Comparison of ENCODE assay signal across 20 mouse cellular contexts in genomic region chr4:132350123-132350740, GRCm38 (mm10). TPM values are rescaled to one million over a fixed set of nuclear protein-coding genes. Genes with fewer than 3 reads are reported as not detected.
A peak's percentile ranks its signal among the peaks of the same experiment; 100 is the strongest.
DNase-seq lines count a peak whose midpoint lies in the region; ATAC-seq and TF ChIP-seq lines count a peak whose summit lies in the region.
"Had no signal": no experiment of that assay in that cellular context is flagged by ENCODE, and none has a peak within 500 bp of the region (broad histone marks: within the 10 kb centered on the region; RNA-seq: fewer than 3 reads in every experiment).

No protein-coding gene starts in this region.

- peaks cover 13% of the 10 kb centered on the region for H3K4me1 ChIP-seq in intestine, embryonic 16.5 days (ENCODE audit: control insufficient read depth, insufficient read depth, low read length)
- no peaks in the 10 kb centered on the region for H3K4me1 ChIP-seq in intestine, postnatal 0 days (replicated peaks; ENCODE audit: control insufficient read depth, insufficient read depth, low read length)
- H3K4me1 ChIP-seq in testis, adult 2 months (ENCODE audit: control insufficient read depth, insufficient read depth, low read length) = peaks cover 4% of the 10 kb centered on the region

- intact Hi-C loops in heart, postnatal 14 days (cut with DNase I) = no loop called here

- H3K9ac ChIP-seq in intestine, embryonic 16.5 days (ENCODE audit: low read depth, low read length) = peak overlapping the region; percentile 16; the same call in 1 of the 2 replicates
- H3K9ac ChIP-seq in intestine, postnatal 0 days (ENCODE audit: low read depth, low read length) = no peak overlapping the region
- H3K9ac ChIP-seq: forebrain, embryonic 12.5 days; hindbrain, embryonic 14.5 days; intestine, embryonic 15.5 days; stomach, embryonic 15.5 days had no signal

- H3K27ac ChIP-seq in intestine, embryonic 16.5 days (ENCODE audit: low read length) = peak overlapping the region; percentile 20; the same call in 1 of the 2 replicates
- no peak overlapping the region for H3K27ac ChIP-seq in intestine, postnatal 0 days (ENCODE audit: low read depth, low read length)
- no peak overlapping the region for H3K27ac ChIP-seq in testis, adult 2 months (ENCODE audit: control insufficient read depth, insufficient read depth, low read depth, low read length)
- H3K27ac ChIP-seq: hindbrain, embryonic 14.5 days; layer of hippocampus, adult 2 months had no signal

- no peaks in the 10 kb centered on the region for H3K27me3 ChIP-seq in intestine, embryonic 16.5 days (replicated peaks; ENCODE audit: control insufficient read depth, insufficient read depth, low read length)
- no peaks in the 10 kb centered on the region for H3K27me3 ChIP-seq in intestine, postnatal 0 days (replicated peaks; ENCODE audit: control insufficient read depth, insufficient read depth, low read length)
- H3K27me3 ChIP-seq in testis, adult 2 months (ENCODE audit: control insufficient read depth, insufficient read depth, low read length) = no peaks in the 10 kb centered on the region
- H3K27me3 ChIP-seq: forebrain, embryonic 12.5 days; intestine, embryonic 15.5 days; megakaryocyte, embryonic 14.5 days; stomach, embryonic 15.5 days had no signal

- H3K36me3 ChIP-seq in intestine, embryonic 16.5 days (ENCODE audit: control insufficient read depth, insufficient read depth, low read length) = no peaks in the 10 kb centered on the region
- H3K36me3 ChIP-seq in intestine, postnatal 0 days (ENCODE audit: control insufficient read depth, insufficient read depth) = 0 out of 2 replicates have a peak, but pooled peaks cover 4% of the 10 kb centered on the region
- no peaks in the 10 kb centered on the region; the same call in 1 of the 2 replicates for H3K36me3 ChIP-seq in testis, adult 2 months (ENCODE audit: control insufficient read depth, insufficient read depth, low read length)

- no peak for TF ChIP-seq POLR2A in testis, adult 2 months (IDR thresholded peaks at IDR 0.05; ENCODE audit: control insufficient read depth, low read depth, low read length)

- no peak for TF ChIP-seq CTCF in intestine, postnatal 0 days (IDR thresholded peaks at IDR 0.05; ENCODE audit: low read depth)
- TF ChIP-seq CTCF in testis, adult 2 months (IDR thresholded peaks at IDR 0.05; ENCODE audit: control insufficient read depth, insufficient read depth, insufficient replicate concordance, low read depth, low read length) = no peak

- 51% methylated on average over 2 of the region's 2 CpGs for WGBS in intestine, embryonic 16.5 days
- 59% methylated on average over 2 of the region's 2 CpGs for WGBS in intestine, postnatal 0 days

- no peak overlapping the region for H3K4me3 ChIP-seq in intestine, embryonic 16.5 days (ENCODE audit: low read length)
- H3K4me3 ChIP-seq in intestine, postnatal 0 days (ENCODE audit: low read depth, low read length) = no peak overlapping the region
- H3K4me3 ChIP-seq in testis, adult 2 months (ENCODE audit: control insufficient read depth, low read depth, low read length) = peak overlapping the region; percentile 50; the same call in 1 of the 2 replicates
- H3K4me3 ChIP-seq: forebrain, embryonic 12.5 days; layer of hippocampus, adult 2 months; megakaryocyte, embryonic 14.5 days; stomach, embryonic 15.5 days had no signal

- no peak for ATAC-seq in intestine, embryonic 16.5 days
- ATAC-seq in intestine, postnatal 0 days = no peak
- ATAC-seq: intestine, embryonic 15.5 days had no signal

- no peak for DNase-seq in testis, postnatal 14 days (ENCODE audit: low spot score)
- peak; percentile 67 for DNase-seq in WW6 (ENCODE audit: low read depth, low spot score)
- no peak for DNase-seq in spleen, adult 12 weeks (ENCODE audit: low spot score)
- no peak for DNase-seq in heart, postnatal 14 days
- no peak for DNase-seq in cerebellum, postnatal 4 days (ENCODE audit: low spot score in 2 of 2)
- DNase-seq: cerebellum, postnatal 10 days; gastrocnemius, postnatal 36 days; kidney, postnatal 10 days; left cerebral cortex, postnatal 4 days; thymus, postnatal 14 days had no signal

- no peaks in the 10 kb centered on the region for H3K9me3 ChIP-seq in intestine, embryonic 16.5 days (ENCODE audit: control insufficient read depth, low read length)
- no peaks in the 10 kb centered on the region for H3K9me3 ChIP-seq in intestine, postnatal 0 days (ENCODE audit: control insufficient read depth)
- H3K9me3 ChIP-seq: forebrain, embryonic 12.5 days; intestine, embryonic 15.5 days; megakaryocyte, embryonic 14.5 days; stomach, embryonic 15.5 days had no signal

- no peak overlapping the region for H3K4me2 ChIP-seq in intestine, embryonic 16.5 days (ENCODE audit: low read depth, low read length)
- no peak overlapping the region for H3K4me2 ChIP-seq in intestine, postnatal 0 days (replicated peaks; ENCODE audit: low read depth)
- H3K4me2 ChIP-seq: forebrain, embryonic 12.5 days; heart, embryonic 11.5 days; hindbrain, embryonic 14.5 days; stomach, embryonic 15.5 days had no signal

RNA-seq across cellular contexts. Expression of gene Rcc1, which starts 3.2 kb away (rescaled TPM):
- 82.2 and 90.6 TPM in 2 replicates for polyA plus RNA-seq in intestine, embryonic 16.5 days (2015; fragmentation: Nextera tagmentation; extraction: Ambion mirVana)
- polyA plus RNA-seq in intestine, postnatal 0 days (2015; fragmentation: Nextera tagmentation; extraction: Ambion mirVana) = 47.4 and 48.7 TPM in 2 replicates
- polyA plus RNA-seq in testis, adult 2 months (2012; rRNA removed) = 179 and 185 TPM in 2 replicates
- 10 to 100 TPM in 1 of 2 experiments, 1 to 10 TPM in 1; 9.5 to 13.3 TPM for total RNA-seq in heart, postnatal 14 days (2021)

RNA-seq across cellular contexts. Expression of gene Trnau1ap, which starts 20.9 kb away (rescaled TPM):
- polyA plus RNA-seq in intestine, embryonic 16.5 days (2015; fragmentation: Nextera tagmentation; extraction: Ambion mirVana) = 79.6 and 81.1 TPM in 2 replicates
- 80.1 and 84.1 TPM in 2 replicates for polyA plus RNA-seq in intestine, postnatal 0 days (2015; fragmentation: Nextera tagmentation; extraction: Ambion mirVana)
- 5.1 and 6.0 TPM in 2 replicates for polyA plus RNA-seq in testis, adult 2 months (2012; rRNA removed)
- total RNA-seq in heart, postnatal 14 days (2021) = 10 to 100 TPM; 21.6 to 24.6 TPM

RNA-seq across cellular contexts. Expression of gene Rab42, which starts 47.0 kb away (rescaled TPM):
- 5.3 and 7.8 TPM in 2 replicates for polyA plus RNA-seq in intestine, embryonic 16.5 days (2015; fragmentation: Nextera tagmentation; extraction: Ambion mirVana)
- 48.2 and 48.3 TPM in 2 replicates for polyA plus RNA-seq in intestine, postnatal 0 days (2015; fragmentation: Nextera tagmentation; extraction: Ambion mirVana)
- 24.9 and 31.4 TPM in 2 replicates for polyA plus RNA-seq in testis, adult 2 months (2012; rRNA removed)
- total RNA-seq in heart, postnatal 14 days (2021) = under 1 TPM; 0.39 to 0.76 TPM
- total RNA-seq: gastrocnemius, postnatal 36 days had no signal

Comparison
In these comparisons a context has a peak if more than half of its experiments do, and no peak if none do; other contexts are left out.
1. RNA of gene Trnau1ap, which starts 20.9 kb away (polyA plus RNA-seq): 80.1 to 84.1 TPM in intestine, postnatal 0 days and 79.6 to 81.1 TPM in intestine, embryonic 16.5 days; 5.1 to 6.0 TPM in testis, adult 2 months; every median in the first group is over 10 times any median in the second.